Mouse (Mus musculus) neural tube, embryonic 15.5 days (tissue): ENCODE data around the gene Atp8b4. TPM values are rescaled to one million over a fixed set of nuclear protein-coding genes. Genes with fewer than 3 reads are reported as not detected.

Source experiments
- polyA plus RNA-seq: library from polyadenylated mRNA; unstranded; fragments of >200 nt; fragmentation: Nextera tagmentation; extraction: Ambion mirVana; gene quantifications from 2 replicates; pipeline ENCODE4 v1.2.1, GENCODE M21; 2015

The Atp8b4 gene
- polyA plus RNA-seq, 1 experiment from 2014 or later = 0.08 TPM

Other genes with a start within 250 kb of the Atp8b4 start
- 10.7 and 11.3 TPM in 2 replicates for gene Slc27a2, start 51.7 kb upstream of the Atp8b4 start, polyA plus RNA-seq
- 1.3 and 2.1 TPM in 2 replicates for gene Hdc, start 118.6 kb upstream of the Atp8b4 start, polyA plus RNA-seq
- gene Gabpb1, start 175.7 kb upstream of the Atp8b4 start, polyA plus RNA-seq = 36.0 and 37.1 TPM in 2 replicates
- 30.1 and 33.2 TPM in 2 replicates for gene Usp8, start 206.7 kb upstream of the Atp8b4 start, polyA plus RNA-seq